ENCODE assay signal across 8 mouse cellular contexts in the genomic region with DNA sequence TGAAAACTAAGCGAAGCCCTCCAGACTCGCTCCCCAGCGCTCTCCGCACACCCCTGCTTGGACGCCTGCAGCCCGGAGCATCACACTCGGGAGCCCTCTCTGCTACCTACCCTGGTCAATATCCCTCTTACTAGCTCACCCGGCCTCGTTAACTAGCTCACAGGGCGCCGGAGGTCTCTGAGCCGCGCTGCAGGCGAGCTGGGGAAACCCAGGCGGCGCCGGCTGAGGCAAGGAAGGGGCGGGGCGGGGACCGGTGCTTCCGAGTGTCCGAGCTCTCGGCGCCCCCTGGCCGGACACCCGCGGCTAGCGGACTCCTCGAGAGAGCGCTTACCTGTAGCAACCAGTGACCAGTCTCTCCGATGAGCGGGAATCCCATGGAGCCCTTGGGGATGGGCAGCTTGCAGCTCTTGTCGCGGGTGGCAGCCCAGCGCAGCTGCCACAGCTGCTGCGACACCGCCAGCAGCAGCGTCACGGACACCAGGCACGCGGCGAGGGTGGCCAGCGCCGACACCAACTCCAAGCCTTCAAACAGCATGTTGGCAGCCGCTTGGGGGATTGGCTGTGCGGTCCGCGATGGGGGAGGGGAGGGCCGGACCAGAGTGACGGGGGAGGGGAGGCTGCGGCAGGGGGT. TPM values are rescaled to one million over a fixed set of nuclear protein-coding genes. Genes with fewer than 3 reads are reported as not detected.
A peak's percentile ranks its signal among the peaks of the same experiment; 100 is the strongest.
DNase-seq lines count a peak whose midpoint lies in the region; ATAC-seq and TF ChIP-seq lines count a peak whose summit lies in the region.

No protein-coding gene starts in this region.

- no peaks in the 10 kb centered on the region for H3K79me2 ChIP-seq in heart, adult 2 months (replicated peaks; ENCODE audit: control insufficient read depth, insufficient read depth, low read length)

- H3K36me3 ChIP-seq in ES-E14 (ENCODE audit: control insufficient read depth, insufficient read depth, low read length, poor library complexity, severe bottlenecking) = no peaks in the 10 kb centered on the region
- H3K36me3 ChIP-seq in heart, adult 2 months (ENCODE audit: control insufficient read depth, insufficient read depth, low read length) = no peaks in the 10 kb centered on the region
- no peaks in the 10 kb centered on the region for H3K36me3 ChIP-seq in lung, embryonic 14.5 days (ENCODE audit: insufficient read depth)

- H3K4me3 ChIP-seq in ES-E14 (ENCODE audit: insufficient read depth in 1 of 2, low read depth in 1 of 2, low read length in 2 of 2, poor library complexity in 1 of 2, severe bottlenecking in 1 of 2) = peak overlapping the region; percentile 40 to 47; a peak in 3 of 4 replicates
- peak overlapping the region; percentile 55 for H3K4me3 ChIP-seq in heart, adult 2 months
- peak overlapping the region; percentile 46 for H3K4me3 ChIP-seq in lung, embryonic 14.5 days (ENCODE audit: low read depth, low read length)

- peaks cover 2 to 15% of the 10 kb centered on the region in 2 experiments; a peak in 2 of 4 replicates for H3K4me1 ChIP-seq in ES-E14 (ENCODE audit: control insufficient read depth in 2 of 2, insufficient read depth in 2 of 2, low read length in 2 of 2, poor library complexity in 1 of 2)
- peaks cover 18% of the 10 kb centered on the region for H3K4me1 ChIP-seq in heart, adult 2 months (ENCODE audit: control insufficient read depth, insufficient read depth, low read length)
- H3K4me1 ChIP-seq in lung, embryonic 14.5 days (ENCODE audit: insufficient read depth) = peaks cover 18% of the 10 kb centered on the region; the same call in 1 of the 2 replicates

- DNase-seq in ES-E14 (ENCODE audit: low read depth, low spot score) = no peak
- DNase-seq in brain, embryonic 14.5 days (ENCODE audit: low read depth) = peak; percentile 60
- DNase-seq in heart, adult 2 months = peak; percentile 81 to 82
- DNase-seq in kidney, adult 11 months = peak; percentile 4
- peak; percentile 70 for DNase-seq in lung, embryonic 14.5 days
- peak; percentile 71 for DNase-seq in retina, embryonic 14.5 days (ENCODE audit: low spot score)
- DNase-seq in layer of hippocampus, adult 18-20 months (ENCODE audit: low spot score in 2 of 2) = no peak
- no peak for DNase-seq in cerebellum, adult 9-11 months

- intact Hi-C loops in heart, adult 2 months (cut with DNase I) = loop anchor here (2.0 to 10.0 kb wide), 2 partner anchors 53 to 323 kb away; no protein-coding TSS in a partner anchor

- H3K27me3 ChIP-seq in heart, adult 2 months (ENCODE audit: control insufficient read depth, insufficient read depth, low read length) = peaks cover 6% of the 10 kb centered on the region; the same call in 1 of the 2 replicates
- H3K27me3 ChIP-seq in lung, embryonic 14.5 days (ENCODE audit: insufficient read depth, low read length) = peaks cover 73% of the 10 kb centered on the region

- under 1% methylated on average over 51 of the region's 51 CpGs for WGBS in heart, adult 2 months
- WGBS in lung, embryonic 14.5 days = under 1% methylated on average over 51 of the region's 51 CpGs

- peak overlapping the region; percentile 87 for H3K4me2 ChIP-seq in lung, embryonic 14.5 days

- no peak for TF ChIP-seq EP300 in heart, adult 2 months (IDR thresholded peaks at IDR 0.05; ENCODE audit: insufficient read depth, low read depth, low read length)

- no peak for ATAC-seq in lung, embryonic 14.5 days (ENCODE audit: insufficient read depth)

- TF ChIP-seq POLR2A in brain, embryonic 14.5 days (IDR thresholded peaks at IDR 0.05; ENCODE audit: borderline replicate concordance, extremely low read depth, insufficient read depth, insufficient read length, poor library complexity, severe bottlenecking) = no peak
- no peak for TF ChIP-seq POLR2A in heart, adult 2 months (IDR thresholded peaks at IDR 0.05; ENCODE audit: insufficient read depth, low read depth, low read length)

- no peak overlapping the region for H3K27ac ChIP-seq in ES-E14 (ENCODE audit: insufficient read depth, low read depth, low read length, poor library complexity, severe bottlenecking)
- H3K27ac ChIP-seq in heart, adult 2 months = peak overlapping the region; percentile 55
- no peak overlapping the region for H3K27ac ChIP-seq in lung, embryonic 14.5 days (ENCODE audit: low read depth)

- in situ Hi-C loops in ES-E14 (cut with MboI; ENCODE audit: low sequenced_read_pairs in 2 of 2, unreplicated experiment in 2 of 2) = loop anchor here (10.0 to 25.0 kb wide), 5 partner anchors 493 to 1525 kb away; a partner anchor contains a TSS

- TF ChIP-seq CTCF in brain, embryonic 14.5 days (IDR thresholded peaks at IDR 0.05; ENCODE audit: borderline replicate concordance, extremely low read depth, insufficient read depth, insufficient read length) = no peak
- peak; percentile 38 for TF ChIP-seq CTCF in heart, adult 2 months (IDR thresholded peaks at IDR 0.05)
- TF ChIP-seq CTCF in lung, embryonic 14.5 days (IDR thresholded peaks at IDR 0.05; ENCODE audit: low read depth) = no peak

- H3K9ac ChIP-seq in ES-E14 (ENCODE audit: insufficient read depth, low read depth, low read length, poor library complexity, severe bottlenecking) = no peak overlapping the region
- peak overlapping the region; percentile 73 for H3K9ac ChIP-seq in heart, adult 2 months (ENCODE audit: low read depth, low read length)
- peak overlapping the region; percentile 32 for H3K9ac ChIP-seq in lung, embryonic 14.5 days

- H3K9me3 ChIP-seq in ES-E14 (ENCODE audit: control insufficient read depth, insufficient read depth, low read depth, low read length) = no peaks in the 10 kb centered on the region
- H3K9me3 ChIP-seq in lung, embryonic 14.5 days (ENCODE audit: low read depth, low read length) = no peaks in the 10 kb centered on the region

TF ChIP-seq in ES-E14, 5 proteins besides CTCF, POLR2A, EP300 and RAD21:
- TF ChIP-seq ZC3H11A (IDR thresholded peaks at IDR 0.05; ENCODE audit: borderline replicate concordance, low read depth, low read length) (no peak), ZNF384 (IDR thresholded peaks at IDR 0.05; ENCODE audit: low read depth, low read length) (no peak), CHD2 (IDR thresholded peaks at IDR 0.05; ENCODE audit: low read depth, low read length) (no peak), MAFK (IDR thresholded peaks at IDR 0.05; ENCODE audit: insufficient read depth, low read depth, low read length) (no peak), HCFC1 (IDR thresholded peaks at IDR 0.05; ENCODE audit: borderline replicate concordance, insufficient read depth, low read length) (no peak)

RNA-seq across cellular contexts. Expression of a gene that starts 6.1 kb away (rescaled TPM):
- total RNA-seq in ES-E14 (2012; rRNA removed) = 0.48 and 0.54 TPM in 2 replicates
- 10.0 and 56.1 TPM in 2 replicates for polyA plus RNA-seq in brain, embryonic 14.5 days (2012; rRNA removed)
- total RNA-seq in heart, adult 2 months (2021) = 10 to 100 TPM; 17.1 to 41.4 TPM
- polyA plus RNA-seq in heart, adult 2 months (2012; rRNA removed) = 1.8 and 30.9 TPM in 2 replicates
- polyA plus RNA-seq in lung, embryonic 14.5 days (2014; fragmentation: Nextera tagmentation; extraction: Ambion mirVana) = 1.6 and 2.2 TPM in 2 replicates
- 1 to 10 TPM; 7.2 to 7.8 TPM for total RNA-seq in layer of hippocampus, adult 18-20 months (2021)

Comparison
In these comparisons a context has a peak if more than half of its experiments do, and no peak if none do; other contexts are left out.
1. DNase-seq: peak in brain, embryonic 14.5 days (single experiment), heart, adult 2 months (2 of 2), kidney, adult 11 months (single experiment), lung, embryonic 14.5 days (single experiment) and retina, embryonic 14.5 days (single experiment); none in ES-E14 (single experiment), layer of hippocampus, adult 18-20 months (0 of 2) and cerebellum, adult 9-11 months (single experiment).
2. Peak in every context shown above with its lines, with median percentiles within 50 percentile points of each other: H3K4me3 ChIP-seq.